Mouse (Mus musculus): Measurements from ENCODE around the gene Ccdc159. TPM values are rescaled to one million over a fixed set of nuclear protein-coding genes. Genes with fewer than 3 reads are reported as not detected.

Gene Ccdc159
- polyA plus RNA-seq (2012; rRNA removed): 4.7 and 5.0 TPM in 2 replicates

DNA sequence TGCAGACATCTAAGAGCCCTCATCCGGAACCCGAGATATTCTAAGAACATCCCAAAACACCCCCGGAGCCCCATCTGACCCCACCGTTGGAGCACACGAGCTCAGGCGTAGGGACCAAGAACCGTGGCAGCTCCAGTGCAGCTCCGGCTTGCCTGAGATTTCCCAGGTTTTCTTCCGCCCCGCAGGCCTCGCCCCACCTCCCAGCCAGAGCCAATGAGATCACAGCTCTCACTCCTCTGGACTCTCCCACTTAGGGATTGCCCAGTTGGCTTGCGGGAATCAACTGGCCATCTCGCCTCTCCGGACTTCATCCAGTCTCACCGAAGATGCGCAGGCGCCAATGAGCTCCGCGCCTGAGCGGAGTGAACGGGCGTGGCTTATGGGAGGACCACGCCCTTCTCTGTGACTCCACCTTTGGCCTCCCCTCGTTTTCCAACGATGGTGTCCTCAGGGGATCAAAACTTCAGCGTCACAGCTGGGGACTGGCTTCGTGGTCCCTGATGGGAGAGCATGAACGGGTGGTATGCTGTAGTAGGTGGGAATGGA is at the start of gene Ccdc159, which contains the start of gene Tmem205:
Gene Ccdc159, plus strand, starts transcription at position 264 of the 546 bp plus-strand sequence.
Gene Tmem205, minus strand, starts transcription at position 349 of the 546 bp plus-strand sequence.

DNA sequence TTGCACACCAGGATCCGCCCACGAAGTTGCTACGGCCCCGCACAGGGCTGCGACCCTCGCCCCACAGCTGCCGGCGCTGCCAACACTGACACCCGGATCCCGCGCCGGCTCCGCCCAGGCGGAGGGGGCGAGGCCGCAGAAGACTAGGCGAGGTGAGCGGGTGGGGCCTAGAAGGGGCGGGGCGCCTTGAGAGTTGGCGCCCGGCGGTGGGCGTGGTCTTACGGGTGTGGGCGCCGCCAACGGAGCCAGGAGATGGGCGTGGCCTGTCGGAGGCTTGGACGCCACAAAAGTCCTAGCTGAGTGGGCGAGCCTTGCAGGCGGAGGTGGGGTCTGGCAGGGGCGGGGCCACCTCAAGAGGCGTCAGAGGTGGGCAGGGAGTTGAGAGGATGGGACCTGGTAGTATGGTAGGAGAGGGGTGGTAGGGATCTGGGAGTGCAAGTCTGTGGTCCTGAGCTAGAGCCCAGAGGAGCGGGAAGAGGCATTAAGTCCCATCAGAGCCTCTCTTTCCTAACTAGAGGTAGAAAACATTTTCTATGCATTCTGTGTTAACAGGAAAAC is 9.2 kb upstream of the Ccdc159 start, which contains the start of gene Rab3d:
Gene Rab3d, minus strand, starts transcription at position 158 of the 558 bp plus-strand sequence.

DNA sequence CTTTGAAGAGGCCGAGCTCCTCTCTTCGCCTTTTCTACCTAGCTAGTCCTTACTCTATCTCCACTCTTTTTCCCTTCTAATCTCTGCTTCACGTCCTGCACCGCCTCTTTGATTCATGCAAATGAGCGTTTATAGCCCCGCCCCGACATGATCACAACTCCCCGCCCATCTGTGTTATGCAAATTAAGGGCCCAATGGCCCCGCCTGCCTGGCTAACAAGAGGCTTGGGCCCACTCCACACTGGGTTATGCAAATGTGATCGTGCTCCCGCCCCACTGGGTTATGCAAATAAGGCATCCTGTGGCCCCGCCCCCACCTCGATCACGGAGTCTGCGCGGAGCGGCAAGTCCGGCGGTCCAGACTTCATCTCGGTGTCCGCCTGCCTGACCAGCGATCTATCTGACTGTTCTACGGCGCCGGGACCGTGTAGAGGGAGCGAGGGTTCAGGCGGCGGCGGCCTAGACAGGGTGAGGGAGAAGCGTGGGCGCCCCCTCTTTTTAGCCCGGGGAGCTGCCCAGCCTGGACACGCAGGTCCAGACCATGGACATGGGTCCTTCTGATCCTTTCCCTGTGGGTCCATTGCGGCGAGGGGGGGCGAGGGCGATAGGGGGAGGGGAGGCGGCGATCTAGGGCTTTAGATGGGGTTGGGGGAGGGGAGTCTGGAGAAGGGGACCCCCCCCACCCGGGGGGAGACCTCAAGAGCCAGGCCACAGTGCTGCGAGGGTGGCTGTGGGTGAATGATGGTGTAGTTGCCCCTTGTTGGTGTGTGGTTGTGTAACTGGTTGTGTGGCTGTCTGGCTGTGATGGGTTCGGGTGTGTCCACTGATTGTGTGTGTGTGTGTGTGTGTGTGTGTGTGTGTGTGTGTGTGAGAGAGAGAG is 9.7 kb downstream of the Ccdc159 start, which contains the start of gene Plppr2:
Gene Plppr2, plus strand, starts transcription at position 342 of the 879 bp plus-strand sequence.

DNA sequence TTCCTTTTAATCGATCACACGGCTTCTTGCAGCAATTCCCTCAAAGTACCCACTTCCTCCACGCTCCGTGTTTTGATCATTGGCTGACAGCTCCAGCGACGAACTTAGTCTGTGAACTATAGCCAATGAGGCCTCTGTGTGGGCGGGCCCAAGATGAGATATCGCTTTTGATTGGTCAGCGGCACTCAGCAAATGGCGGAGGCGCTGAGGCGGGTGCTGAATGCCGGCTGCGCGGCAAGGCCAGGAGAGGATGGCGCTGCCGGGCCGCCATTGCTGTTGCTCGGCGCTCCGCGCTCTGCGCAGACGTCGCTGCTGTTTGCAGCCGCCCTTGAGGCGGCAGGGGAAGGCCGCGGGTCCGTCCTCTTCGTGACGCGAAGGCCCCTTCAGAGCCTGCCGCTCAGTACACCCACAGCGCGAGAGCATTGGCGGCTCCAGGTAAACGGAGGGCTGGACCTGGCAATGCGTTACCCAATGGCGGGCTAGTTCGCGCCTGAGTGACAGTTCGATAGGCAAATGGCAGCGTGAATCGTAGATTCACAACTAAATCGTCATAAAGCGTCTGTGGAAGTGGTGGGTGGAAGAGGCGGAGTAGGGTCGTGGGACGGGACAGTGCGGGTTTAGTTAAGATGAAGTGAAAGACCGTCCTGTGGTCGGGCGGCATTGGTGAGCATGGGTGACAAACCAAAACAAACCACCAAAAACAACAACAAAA is 28.5 kb downstream of the Ccdc159 start, which contains the start of gene Swsap1:
Gene Swsap1, plus strand, starts transcription at position 186 of the 712 bp plus-strand sequence.

DNA sequence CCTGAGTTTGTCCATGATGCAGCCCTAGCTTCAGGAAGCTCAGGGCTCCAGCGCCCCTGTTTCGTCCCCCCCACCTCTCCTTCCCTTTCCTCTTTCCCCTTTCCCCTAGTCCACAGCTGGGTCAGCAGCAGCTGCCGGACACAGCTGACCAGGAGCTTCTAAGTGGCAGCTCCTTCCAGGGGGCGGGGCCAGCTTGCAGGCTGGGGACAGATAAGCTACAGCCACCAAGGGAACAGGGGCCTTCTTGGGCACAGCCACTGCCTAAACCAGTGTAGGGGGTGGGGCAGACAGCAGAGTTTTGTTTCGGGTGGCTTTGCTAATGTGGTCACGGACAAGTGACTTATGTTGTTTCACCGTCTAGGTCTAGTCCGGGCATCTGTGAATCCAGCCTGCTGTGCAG is 36.1 kb downstream of the Ccdc159 start, which contains the start of gene Epor:
Gene Epor, minus strand, starts transcription at position 90 of the 400 bp plus-strand sequence.

Other genes with a start within 250 kb of the Ccdc159 start
- 23.3 and 25.4 TPM in 2 replicates for gene Ldlr, start 204.0 kb upstream of the Ccdc159 start, polyA plus RNA-seq (2012; rRNA removed)
- gene Spc24, start 167.2 kb upstream of the Ccdc159 start, polyA plus RNA-seq (2012; rRNA removed): 25.7 and 26.4 TPM in 2 replicates
- gene Kank2, start 128.7 kb upstream of the Ccdc159 start, polyA plus RNA-seq (2012; rRNA removed): 8.2 and 9.7 TPM in 2 replicates
- 176 and 212 TPM in 2 replicates for gene Angptl8, start 92.0 kb upstream of the Ccdc159 start, polyA plus RNA-seq (2012; rRNA removed)
- gene Dock6, start 74.8 kb upstream of the Ccdc159 start, polyA plus RNA-seq (2012; rRNA removed): 25.2 and 25.3 TPM in 2 replicates
- 18.4 and 22.1 TPM in 2 replicates for gene Rab3d, start 9.3 kb upstream of the Ccdc159 start, polyA plus RNA-seq (2012; rRNA removed)
- gene Tmem205, start 85 bp downstream of the Ccdc159 start, polyA plus RNA-seq (2012; rRNA removed): 183 and 222 TPM in 2 replicates
- gene Plppr2, start 9.6 kb downstream of the Ccdc159 start, polyA plus RNA-seq (2012; rRNA removed): 8.6 and 10.1 TPM in 2 replicates
- 1.4 and 1.6 TPM in 2 replicates for gene Swsap1, start 28.3 kb downstream of the Ccdc159 start, polyA plus RNA-seq (2012; rRNA removed)
- 51.5 and 56.7 TPM in 2 replicates for gene Epor, start 36.0 kb downstream of the Ccdc159 start, polyA plus RNA-seq (2012; rRNA removed)
- gene Rgl3, start 62.0 kb downstream of the Ccdc159 start, polyA plus RNA-seq (2012; rRNA removed): 0.31 and 0.53 TPM in 2 replicates
- 0.02 TPM in 2 replicates for gene Ccdc151, start 75.2 kb downstream of the Ccdc159 start, polyA plus RNA-seq (2012; rRNA removed)
- gene Prkcsh, start 75.3 kb downstream of the Ccdc159 start, polyA plus RNA-seq (2012; rRNA removed): 61.1 and 69.2 TPM in 2 replicates
- under 0.01 and 0.01 TPM in 2 replicates for gene Elavl3, start 124.6 kb downstream of the Ccdc159 start, polyA plus RNA-seq (2012; rRNA removed)
- not detected in 2 replicates for gene Gm49318, start 143.8 kb downstream of the Ccdc159 start, polyA plus RNA-seq (2012; rRNA removed)
- gene Zfp653, start 143.9 kb downstream of the Ccdc159 start, polyA plus RNA-seq (2012; rRNA removed): 9.9 and 13.0 TPM in 2 replicates
- gene Ecsit, start 158.0 kb downstream of the Ccdc159 start, polyA plus RNA-seq (2012; rRNA removed): 14.9 and 15.9 TPM in 2 replicates
- gene Cnn1, start 171.7 kb downstream of the Ccdc159 start, polyA plus RNA-seq (2012; rRNA removed): 0.42 and 0.54 TPM in 2 replicates
- 51.8 and 57.2 TPM in 2 replicates for gene Elof1, start 189.7 kb downstream of the Ccdc159 start, polyA plus RNA-seq (2012; rRNA removed)
- gene Acp5, start 208.2 kb downstream of the Ccdc159 start, polyA plus RNA-seq (2012; rRNA removed): 142 and 178 TPM in 2 replicates
- 27.8 and 33.3 TPM in 2 replicates for gene Pigyl, start 229.4 kb downstream of the Ccdc159 start, polyA plus RNA-seq (2012; rRNA removed)

All from liver, embryonic 18 days (tissue).